Mouse (Mus musculus) limb, embryonic 14.5 days (tissue): Measurements from ENCODE around the gene Fgd3. TPM values are rescaled to one million over a fixed set of nuclear protein-coding genes. Genes with fewer than 3 reads are reported as not detected.

Experiments
- ATAC-seq: fragments of 200-750 bp; cut with Nextera tagmentation; 2 replicates; pipeline ENCODE4 v1.8.0; 2017; ENCODE audit warnings: low read depth, moderate number of reproducible peaks, moderate TSS enrichment; ENCODE audit not compliant: low FRiP score
- DNase-seq: peaks from one replicate; pipeline ENCODE4 v3.0.0-alpha.2; 2015; ENCODE audit warnings: low spot score
- H3K27ac ChIP-seq: fragments of 300-500 bp; sonication (generic); replicated peaks from 2 replicates; pipeline ENCODE4 v1.5.1; 2014; ENCODE audit warnings: low read depth, mild to moderate bottlenecking, low read length, moderate library complexity, mixed read lengths
- H3K27me3 ChIP-seq: fragments of 300-500 bp; sonication (generic); 2 replicates; pipeline ENCODE4 v1.6.1; 2014; ENCODE audit warnings: low read length, mixed read lengths; ENCODE audit not compliant: control insufficient read depth, insufficient read depth
- H3K36me3 ChIP-seq: fragments of 300-500 bp; sonication (generic); 2 replicates; pipeline ENCODE4 v1.6.1; 2014; ENCODE audit warnings: mild to moderate bottlenecking, low read length, moderate library complexity, mixed read lengths; ENCODE audit not compliant: control insufficient read depth, insufficient read depth
- H3K4me1 ChIP-seq: fragments of 300-500 bp; sonication (generic); 2 replicates; pipeline ENCODE4 v1.6.1; 2014; ENCODE audit warnings: antibody characterized with exemption, low read length, mixed read lengths; ENCODE audit not compliant: control insufficient read depth, insufficient read depth
- H3K4me2 ChIP-seq: fragments of 300-500 bp; sonication (generic); replicated peaks from 2 replicates; pipeline ENCODE4 v1.6.1; 2014; ENCODE audit warnings: low read depth, mild to moderate bottlenecking, low read length, moderate library complexity; ENCODE audit not compliant: severe bottlenecking
- H3K4me3 ChIP-seq: fragments of 300-500 bp; sonication (generic); replicated peaks from 2 replicates; pipeline ENCODE4 v1.5.1; 2014; ENCODE audit warnings: low read length
- H3K9ac ChIP-seq: fragments of 300-500 bp; sonication (generic); 2 replicates; pipeline ENCODE4 v1.6.1; 2014; ENCODE audit warnings: mild to moderate bottlenecking, low read depth, low read length, moderate library complexity; ENCODE audit not compliant: severe bottlenecking
- H3K9me3 ChIP-seq: fragments of 300-500 bp; sonication (generic); 2 replicates; pipeline ENCODE4 v1.6.1; 2016; ENCODE audit warnings: low read length; ENCODE audit not compliant: control insufficient read depth
- POLR2A ChIP-seq: fragments of 200-500 bp; IDR thresholded peaks from 2 replicates; pipeline ENCODE4 v1.8.0; 2012; ENCODE audit warnings: inconsistent platforms, mild to moderate bottlenecking, moderate library complexity, borderline replicate concordance; ENCODE audit not compliant: insufficient read depth, insufficient read length; ENCODE audit errors: extremely low read depth
- WGBS: fragments of 180-500 bp; shearing (Covaris S2); extraction: QIAGEN DNeasy Blood & Tissue Kit; methylation state at CpG from one replicate; pipeline ENCODE4 v1.1.7; 2014; 5-methylcytosine and 5-hydroxymethylcytosine counted together
- polyA plus RNA-seq, 2 experiments: library from polyadenylated mRNA; depleted of rRNA in 1 of 2; stranded (reverse) in 1 of 2; unstranded in 1 of 2; fragments of >200 nt; fragmentation: Nextera tagmentation in 1 of 2; extraction: Ambion mirVana in 1 of 2; gene quantifications; 2 replicates each; pipeline versions ENCODE4 v1.2.1 to v1.2.3; 2012 to 2014

The Fgd3 gene
- polyA plus RNA-seq, 2 experiments = 0.78 to 1.2 TPM

GRCm38 (mm10) chr13:49360906-49361406 lies 40.8 kb upstream of the Fgd3 start:
- Histone ChIP-seq H3K4me1 (no peaks in the 10 kb centered on the region), H3K9ac (no peak overlapping the region), H3K27me3 (no peaks in the 10 kb centered on the region), H3K36me3 (no peaks in the 10 kb centered on the region), H3K9me3 (no peaks in the 10 kb centered on the region), H3K4me2 (no peak overlapping the region), H3K4me3 (no peak overlapping the region), H3K27ac (no peak overlapping the region)
- TF ChIP-seq POLR2A = no peak
- WGBS = 59% methylated on average over 3 of the region's 3 CpGs
- DNase-seq (no peak), ATAC-seq (no peak)

GRCm38 (mm10) chr13:49358184-49358583 lies 38.1 kb upstream of the Fgd3 start:
- Histone ChIP-seq H3K4me3 (no peak overlapping the region), H3K9me3 (no peaks in the 10 kb centered on the region), H3K4me1 (no peaks in the 10 kb centered on the region), H3K9ac (no peak overlapping the region), H3K27me3 (no peaks in the 10 kb centered on the region), H3K27ac (no peak overlapping the region), H3K36me3 (no peaks in the 10 kb centered on the region), H3K4me2 (no peak overlapping the region)
- ATAC-seq (no peak), DNase-seq (no peak)
- TF ChIP-seq POLR2A = no peak
- WGBS = 89% methylated on average over 3 of the region's 3 CpGs

GRCm38 (mm10) chr13:49357367-49358026 lies 37.4 kb upstream of the Fgd3 start:
- H3K36me3 ChIP-seq = no peaks in the 10 kb centered on the region
- H3K4me2 ChIP-seq = no peak overlapping the region
- no peaks in the 10 kb centered on the region for H3K4me1 ChIP-seq
- no peak for TF ChIP-seq POLR2A
- DNase-seq (no peak), ATAC-seq (no peak)
- no peak overlapping the region for H3K9ac ChIP-seq
- no peak overlapping the region for H3K27ac ChIP-seq
- H3K9me3 ChIP-seq = no peaks in the 10 kb centered on the region
- no peaks in the 10 kb centered on the region for H3K27me3 ChIP-seq
- WGBS = 95% methylated on average over 8 of the region's 8 CpGs
- no peak overlapping the region for H3K4me3 ChIP-seq

GRCm38 (mm10) chr13:49356090-49356489 lies 36.0 kb upstream of the Fgd3 start:
- Histone ChIP-seq H3K4me2 (no peak overlapping the region), H3K4me1 (no peaks in the 10 kb centered on the region), H3K9me3 (no peaks in the 10 kb centered on the region), H3K36me3 (no peaks in the 10 kb centered on the region), H3K9ac (no peak overlapping the region), H3K4me3 (no peak overlapping the region), H3K27ac (no peak overlapping the region), H3K27me3 (no peaks in the 10 kb centered on the region)
- WGBS = 84% methylated on average over 7 of the region's 7 CpGs
- ATAC-seq (no peak), DNase-seq (no peak)
- no peak for TF ChIP-seq POLR2A

GRCm38 (mm10) chr13:49355461-49356061 lies 35.5 kb upstream of the Fgd3 start:
- WGBS = 86% methylated on average over 11 of the region's 11 CpGs
- no peak for DNase-seq
- H3K4me2 ChIP-seq = no peak overlapping the region
- no peaks in the 10 kb centered on the region for H3K9me3 ChIP-seq
- H3K9ac ChIP-seq = no peak overlapping the region
- no peaks in the 10 kb centered on the region for H3K36me3 ChIP-seq
- no peak overlapping the region for H3K27ac ChIP-seq
- no peak for ATAC-seq
- no peak for TF ChIP-seq POLR2A
- H3K4me3 ChIP-seq = no peak overlapping the region
- H3K27me3 ChIP-seq = no peaks in the 10 kb centered on the region
- no peaks in the 10 kb centered on the region for H3K4me1 ChIP-seq
